Mouse (Mus musculus): ENCODE results near the gene Igfbp7.

The Igfbp7 gene

GRCm38 (mm10) chr5:77351691-77352090 lies 56.1 kb downstream of the Igfbp7 start:
- DNase-seq (ENCODE audit: low spot score), result no peak

GRCm38 (mm10) chr5:77349971-77350658 lies 57.7 kb downstream of the Igfbp7 start:
- DNase-seq (ENCODE audit: low spot score), result no peak

- no peak for DNase-seq (ENCODE audit: low spot score)
Measured at GRCm38 (mm10) chr5:77348901-77349300, 58.9 kb downstream of the Igfbp7 start.

DNA sequence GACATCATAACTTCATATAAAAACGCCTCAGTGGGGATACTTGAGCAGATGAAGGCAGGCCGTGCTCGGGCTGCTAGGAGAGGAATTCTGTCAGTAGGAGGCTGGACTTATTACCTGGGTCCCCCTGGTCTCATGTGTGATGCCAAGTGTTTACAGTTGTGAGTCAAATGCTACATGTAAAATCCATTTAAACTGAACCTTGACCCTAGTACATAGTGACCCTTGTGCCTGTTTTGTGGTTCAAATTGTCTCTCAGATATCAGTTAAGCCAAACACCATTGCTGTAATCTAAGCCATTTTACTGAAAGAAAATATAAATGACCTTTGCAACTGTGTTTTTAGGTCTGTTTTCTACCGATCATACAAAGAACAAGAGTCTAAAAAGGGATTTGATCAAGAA lies 67.8 kb downstream of the Igfbp7 start:
- DNase-seq (ENCODE audit: low spot score), result no peak

- no peak for DNase-seq (ENCODE audit: low spot score)
Measured at GRCm38 (mm10) chr5:77330154-77330553, 77.7 kb downstream of the Igfbp7 start.

- DNase-seq (ENCODE audit: low spot score), result no peak
Measured at GRCm38 (mm10) chr5:77324936-77325335, 82.9 kb downstream of the Igfbp7 start.

DNA sequence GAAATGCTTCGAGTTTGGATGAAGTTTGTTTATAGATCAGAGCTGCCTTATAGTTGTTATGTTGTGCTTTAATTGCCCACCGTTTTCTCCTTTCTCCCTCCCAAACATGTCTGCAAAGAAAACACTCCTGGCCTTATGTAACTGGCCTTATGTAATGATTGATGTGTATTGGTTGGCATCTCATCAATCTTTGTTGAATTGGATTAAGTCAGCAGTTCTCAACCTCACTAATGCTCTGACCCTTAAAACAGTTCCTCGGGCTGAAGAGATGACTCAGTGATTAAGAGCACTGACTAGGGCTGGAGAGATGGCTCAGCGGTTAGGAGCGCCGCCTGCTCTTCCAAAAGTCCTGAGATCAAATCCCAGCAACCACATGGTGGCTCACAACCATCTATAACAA lies 92.9 kb downstream of the Igfbp7 start:
- DNase-seq (ENCODE audit: low spot score), result no peak

DNA sequence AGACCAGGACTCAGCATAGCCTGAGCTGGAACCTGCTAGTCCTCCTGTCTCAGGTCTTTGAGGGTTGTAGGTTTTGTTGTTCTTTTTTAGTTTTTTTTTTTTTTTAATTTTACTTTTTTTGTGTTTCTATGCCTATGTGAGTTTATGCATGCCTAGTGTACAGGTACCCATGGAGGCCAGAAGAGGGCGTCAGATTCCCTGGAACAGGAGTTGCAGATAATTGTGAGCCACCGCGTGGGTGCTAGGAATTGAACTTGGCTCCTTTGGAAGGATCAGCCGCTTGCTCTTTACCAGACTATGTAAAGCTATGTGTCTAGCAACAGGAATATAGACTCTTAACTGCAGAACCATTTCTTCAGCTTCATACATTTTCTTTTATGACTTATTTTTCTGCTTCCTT lies 93.6 kb downstream of the Igfbp7 start:
- no peak for DNase-seq (ENCODE audit: low spot score)

GRCm38 (mm10) chr5:77309924-77310772 lies 97.7 kb downstream of the Igfbp7 start, which contains the start of the genes Noa1 and Polr2b:
Gene Noa1 (minus strand): TSS chr5:77310084.
Gene Polr2b (plus strand): TSS chr5:77310147.
- DNase-seq (ENCODE audit: low spot score), result peak; percentile 99

DNA sequence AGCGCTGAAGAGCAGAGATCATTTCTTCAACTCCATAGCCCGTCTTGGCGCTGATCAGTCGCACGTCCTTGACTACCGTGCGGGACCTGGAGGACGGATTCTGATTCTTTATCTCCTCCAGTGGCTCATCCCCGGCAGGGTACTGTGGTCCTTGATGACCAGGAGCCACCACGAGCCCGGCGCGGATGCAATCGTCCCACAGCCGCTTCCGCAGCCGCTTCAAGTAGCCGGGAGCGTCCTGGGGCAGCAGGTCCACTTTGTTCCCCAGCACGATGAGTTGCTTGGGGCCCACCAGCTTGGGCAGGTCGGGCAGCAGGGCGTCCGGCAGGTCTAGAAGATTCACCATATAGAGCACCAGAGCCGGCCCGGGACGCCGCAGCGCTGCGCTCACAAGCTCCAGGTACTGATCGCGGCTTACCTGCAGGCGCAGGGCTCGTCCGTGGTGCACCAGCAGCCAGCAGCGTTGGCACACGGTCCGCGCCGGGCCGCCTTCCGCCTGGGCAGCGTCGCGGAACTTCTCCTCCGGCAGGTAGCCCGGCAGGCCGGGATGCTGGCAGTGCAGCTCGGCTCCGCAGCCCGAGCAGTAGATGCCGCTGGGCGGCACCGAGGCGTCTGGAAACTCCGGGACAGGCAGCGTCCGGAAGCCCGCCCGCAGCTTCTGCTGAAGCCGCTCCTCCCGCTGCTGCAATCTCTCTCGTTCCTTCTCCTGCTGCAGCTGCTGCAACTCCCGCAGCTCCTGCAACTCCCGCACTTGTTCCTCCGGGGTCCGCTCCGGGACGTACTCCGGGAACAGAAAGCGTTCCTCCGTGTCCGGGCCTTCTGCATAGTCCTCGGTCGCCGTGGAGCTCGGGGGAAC lies 98.6 kb downstream of the Igfbp7 start:
- DNase-seq (ENCODE audit: low spot score), result no peak

DNA sequence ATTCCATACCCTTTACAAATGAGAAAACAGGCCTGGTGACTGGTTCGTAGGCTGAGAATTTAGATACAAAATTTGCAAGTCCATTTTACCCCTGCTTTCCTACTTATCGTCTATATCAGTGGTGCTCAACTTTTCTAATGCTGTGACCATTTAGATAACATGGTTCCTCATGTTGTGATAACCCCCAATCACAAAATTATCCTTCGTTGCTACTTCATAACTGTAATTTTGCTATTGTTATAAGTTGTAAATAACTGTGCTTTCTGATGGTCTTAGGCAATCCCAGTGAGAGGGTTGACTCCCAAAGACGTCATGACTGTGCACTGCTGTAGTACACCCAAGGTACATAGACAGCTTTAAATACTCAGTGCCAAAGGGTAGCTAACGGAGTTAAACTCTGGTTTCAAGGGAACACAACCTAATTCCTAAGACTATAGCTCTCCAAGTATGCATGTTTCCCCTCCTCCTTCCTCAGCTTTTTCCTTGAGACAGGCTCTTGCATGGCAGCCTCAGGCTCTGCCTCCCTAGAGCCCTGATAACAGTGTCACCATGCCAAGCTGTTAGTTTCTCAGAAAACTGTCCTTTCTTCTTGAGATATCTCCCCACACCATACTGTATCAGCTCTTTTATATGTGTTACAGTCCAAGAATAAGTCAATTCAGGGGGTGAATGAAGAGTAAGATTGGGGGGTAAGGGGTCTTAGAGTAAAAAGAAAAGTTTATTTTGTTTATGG lies 99.9 kb downstream of the Igfbp7 start:
- DNase-seq (ENCODE audit: low spot score), result no peak

- DNase-seq (ENCODE audit: low spot score), result no peak
Measured at GRCm38 (mm10) chr5:77301296-77301903, 106.4 kb downstream of the Igfbp7 start.

- no peak for DNase-seq (ENCODE audit: low spot score)
Measured at GRCm38 (mm10) chr5:77299486-77299885, 108.4 kb downstream of the Igfbp7 start.
